Mouse (Mus musculus) MEL (cell line): Measurements from ENCODE around the gene Gm8773. TPM values are rescaled to one million over a fixed set of nuclear protein-coding genes. Genes with fewer than 3 reads are reported as not detected.

ENCODE experiments used
- DNase-seq: peaks from one replicate; pipeline ENCODE4 v3.0.0; 2011; ENCODE audit warnings: low read depth, low spot score
- H3K27ac ChIP-seq: 2 replicates; pipeline ENCODE4 v1.5.1; 2012; ENCODE audit warnings: low read depth, mild to moderate bottlenecking, control low read depth, low read length, moderate library complexity; ENCODE audit not compliant: control insufficient read depth
- H3K27me3 ChIP-seq, 2 experiments: fragments of 150-350 bp in 1 of 2; sonication (generic) in 1 of 2; 2 replicates each; pipeline ENCODE4 v1.6.1; 2012; ENCODE audit warnings: low read length in 2 of 2, mild to moderate bottlenecking in 2 of 2, improper control_type of control experiment in 1 of 2, moderate library complexity in 1 of 2; ENCODE audit not compliant: insufficient read depth in 2 of 2, control insufficient read depth in 1 of 2
- H3K36me3 ChIP-seq, 2 experiments: 2 replicates each; pipeline ENCODE4 v1.6.1; 2012 to 2014; ENCODE audit warnings: low read length in 2 of 2, improper control_type of control experiment in 1 of 2, inconsistent platforms in 1 of 2, mild to moderate bottlenecking in 1 of 2; ENCODE audit not compliant: insufficient read depth in 2 of 2, control insufficient read depth in 1 of 2
- H3K4me1 ChIP-seq, 2 experiments: fragments of 150-350 bp in 1 of 2; sonication (generic) in 1 of 2; 2 replicates each; pipeline ENCODE4 v1.6.1; 2012; ENCODE audit warnings: low read length in 2 of 2, improper control_type of control experiment in 1 of 2, mild to moderate bottlenecking in 1 of 2; ENCODE audit not compliant: insufficient read depth in 2 of 2, control insufficient read depth in 1 of 2
- H3K4me3 ChIP-seq, 2 experiments: fragments of 150-350 bp in 1 of 2; sonication (generic) in 1 of 2; 2 replicates each; pipeline ENCODE4 v1.5.1; 2012; ENCODE audit warnings: low read depth in 2 of 2, low read length in 2 of 2, mild to moderate bottlenecking in 2 of 2, moderate library complexity in 2 of 2, control low read depth in 1 of 2, improper control_type of control experiment in 1 of 2; ENCODE audit not compliant: control insufficient read depth in 1 of 2, insufficient read depth in 1 of 2
- H3K79me2 ChIP-seq: 2 replicates; pipeline ENCODE4 v1.6.1; 2012; ENCODE audit warnings: mild to moderate bottlenecking, low read length, moderate library complexity; ENCODE audit not compliant: control insufficient read depth, poor library complexity, insufficient read depth
- H3K9ac ChIP-seq: 2 replicates; pipeline ENCODE4 v1.6.1; 2012; ENCODE audit warnings: low read depth, mild to moderate bottlenecking, control low read depth, low read length, moderate library complexity; ENCODE audit not compliant: control insufficient read depth, poor library complexity, severe bottlenecking
- H3K9me3 ChIP-seq: fragments of 150-350 bp; sonication (generic); replicated peaks from 2 replicates; pipeline ENCODE4 v1.6.1; 2012; ENCODE audit warnings: mild to moderate bottlenecking, low read length, improper control_type of control experiment, moderate library complexity; ENCODE audit not compliant: insufficient read depth
- CHD1 ChIP-seq: IDR thresholded peaks from 2 replicates; pipeline ENCODE4 v1.6.1; 2012; ENCODE audit warnings: low read depth, mild to moderate bottlenecking, inconsistent platforms, low read length, improper control_type of control experiment
- CTCF ChIP-seq, 3 experiments: IDR thresholded peaks in 2 of 3; conservative IDR thresholded peaks in 1 of 3; 2 replicates each; pipeline ENCODE4 v1.5.1; 2011 to 2012; ENCODE audit warnings: low read length in 3 of 3, low read depth in 2 of 3, mild to moderate bottlenecking in 2 of 3, improper control_type of control experiment in 1 of 3, inconsistent platforms in 1 of 3, mixed read lengths in 1 of 3, moderate library complexity in 1 of 3; ENCODE audit not compliant: control insufficient read depth in 1 of 3, insufficient read depth in 1 of 3, poor library complexity in 1 of 3, severe bottlenecking in 1 of 3
- EP300 ChIP-seq, 2 experiments: IDR thresholded peaks; 2 replicates each; pipeline ENCODE4 v1.6.1; 2011; ENCODE audit warnings: improper control_type of control experiment in 2 of 2, low read length in 2 of 2, low read depth in 1 of 2, mild to moderate bottlenecking in 1 of 2
- ETS1 ChIP-seq: IDR thresholded peaks from 2 replicates; pipeline ENCODE4 v1.6.1; 2012; ENCODE audit warnings: low read depth, mild to moderate bottlenecking, inconsistent platforms, low read length, improper control_type of control experiment, moderate library complexity
- GABPA ChIP-seq: IDR thresholded peaks from 2 replicates; pipeline ENCODE4 v1.6.1; 2012; ENCODE audit warnings: low read depth, mild to moderate bottlenecking, inconsistent platforms, low read length, improper control_type of control experiment, moderate library complexity
- HCFC1 ChIP-seq: IDR thresholded peaks from 2 replicates; pipeline ENCODE4 v1.6.1; 2012; ENCODE audit warnings: low read depth, mild to moderate bottlenecking, inconsistent platforms, low read length, improper control_type of control experiment, moderate library complexity
- MAFK ChIP-seq: IDR thresholded peaks from 2 replicates; pipeline ENCODE4 v1.6.1; 2011; ENCODE audit warnings: low read depth, mild to moderate bottlenecking, low read length, improper control_type of control experiment, borderline replicate concordance
- MAX ChIP-seq: IDR thresholded peaks from 2 replicates; pipeline ENCODE4 v1.6.1; 2011; ENCODE audit warnings: low read length, improper control_type of control experiment
- MXI1 ChIP-seq: IDR thresholded peaks from 2 replicates; pipeline ENCODE4 v1.6.1; 2011; ENCODE audit warnings: mild to moderate bottlenecking, low read depth, low read length, improper control_type of control experiment
- MYC ChIP-seq: IDR thresholded peaks from 2 replicates; pipeline ENCODE4 v1.6.1; 2011; ENCODE audit warnings: low read depth, mild to moderate bottlenecking, low read length, improper control_type of control experiment, moderate library complexity
- NELFE ChIP-seq: IDR thresholded peaks from 2 replicates; pipeline ENCODE4 v1.6.1; 2011; ENCODE audit warnings: low read depth, low read length, improper control_type of control experiment
- POLR2AphosphoS2 ChIP-seq: IDR thresholded peaks from 2 replicates; pipeline ENCODE4 v1.6.1; 2011; ENCODE audit warnings: low read length, improper control_type of control experiment
- POLR2AphosphoS5 ChIP-seq: IDR thresholded peaks from 2 replicates; pipeline ENCODE4 v1.6.1; 2012; ENCODE audit warnings: low read depth, borderline replicate concordance, mild to moderate bottlenecking, inconsistent platforms, low read length, moderate library complexity, mixed read lengths
- SMC3 ChIP-seq: IDR thresholded peaks from 2 replicates; pipeline ENCODE4 v1.6.1; 2011; ENCODE audit warnings: low read depth, low read length, improper control_type of control experiment
- TAL1 ChIP-seq: IDR thresholded peaks from 2 replicates; pipeline ENCODE4 v1.6.1; 2012; ENCODE audit warnings: mild to moderate bottlenecking, inconsistent platforms, low read length, moderate library complexity, mixed read lengths
- TBP ChIP-seq: IDR thresholded peaks from 2 replicates; pipeline ENCODE4 v1.8.0; 2011; ENCODE audit warnings: low read depth, low read length, improper control_type of control experiment
- TCF12 ChIP-seq: IDR thresholded peaks from 2 replicates; pipeline ENCODE4 v1.6.1; 2014; ENCODE audit warnings: low read depth, mild to moderate bottlenecking, inconsistent platforms, low read length, improper control_type of control experiment, moderate library complexity
- UBTF ChIP-seq: IDR thresholded peaks from 2 replicates; pipeline ENCODE4 v1.6.1; 2012; ENCODE audit warnings: low read depth, mild to moderate bottlenecking, inconsistent platforms, low read length, improper control_type of control experiment, moderate library complexity, borderline replicate concordance; ENCODE audit not compliant: insufficient read depth
- USF1 ChIP-seq: IDR thresholded peaks from 2 replicates; pipeline ENCODE4 v1.6.1; 2014; ENCODE audit warnings: low read depth, mild to moderate bottlenecking, inconsistent platforms, low read length, improper control_type of control experiment, moderate library complexity
- polyA plus RNA-seq, 2 experiments: library from polyadenylated mRNA; stranded (reverse) in 1 of 2; unstranded in 1 of 2; fragments of >175 nt in 1 of 2; fragments of >200 nt in 1 of 2; gene quantifications; 2 replicates each; pipeline versions ENCODE4 v1.2.1 to v1.2.4; 2012; ENCODE audit warnings: low replicate concordance in 2 of 2, low read depth in 1 of 2; ENCODE audit not compliant: insufficient read length in 2 of 2, insufficient read depth in 1 of 2, missing spikeins in 1 of 2
- total RNA-seq: library from RNA; depleted of rRNA; stranded (reverse); fragments of 300-350 nt; gene quantifications from 2 replicates; pipeline ENCODE4 v1.2.3, GENCODE M21; 2012

Gene Gm8773
- total and polyA plus RNA-seq, 3 experiments: not detected

DNA sequence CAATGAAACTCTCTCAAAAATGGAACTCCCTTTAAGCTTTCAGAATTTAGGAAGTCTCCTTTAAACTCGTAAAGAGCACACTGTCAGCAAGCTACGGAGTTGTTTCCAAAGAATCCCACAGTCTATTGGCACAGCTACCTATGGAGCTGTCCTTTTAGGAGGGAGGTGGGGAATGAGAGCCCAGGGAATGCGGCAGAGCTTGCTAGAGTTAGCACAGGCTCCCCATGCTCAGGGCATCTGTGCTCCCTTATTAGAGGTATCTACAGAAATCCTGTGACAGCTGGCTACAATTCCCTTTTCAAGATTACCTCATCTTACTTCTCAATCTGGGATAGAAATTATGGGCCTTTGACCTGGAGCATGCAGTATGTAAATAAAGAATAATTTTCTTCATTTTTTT, 36.9 kb downstream of the Gm8773 start:
- Histone ChIP-seq H3K79me2 (no peaks in the 10 kb centered on the region), H3K9ac (no peak overlapping the region), H3K36me3 (no peaks in the 10 kb centered on the region), H3K9me3 (no peaks in the 10 kb centered on the region), H3K27me3 (no peaks in the 10 kb centered on the region), H3K4me1 (no peaks in the 10 kb centered on the region), H3K4me3 (no peak overlapping the region), H3K27ac (no peak overlapping the region)
- TF ChIP-seq POLR2AphosphoS2: no peak
- TF ChIP-seq CHD1: no peak
- TF ChIP-seq NELFE: no peak
- no peak for TF ChIP-seq EP300 (IDR thresholded peaks at IDR 0.05; ENCODE audit: low read depth in 1 of 2, low read length in 2 of 2)
- TF ChIP-seq TBP: no peak
- no peak for TF ChIP-seq MAX
- TF ChIP-seq USF1: no peak
- TF ChIP-seq TAL1: no peak
- TF ChIP-seq MAFK: no peak
- no peak for TF ChIP-seq MYC
- TF ChIP-seq GABPA: no peak
- no peak for TF ChIP-seq TCF12
- no peak for TF ChIP-seq ETS1
- no peak for TF ChIP-seq UBTF
- TF ChIP-seq POLR2AphosphoS5: no peak
- no peak for DNase-seq

DNA sequence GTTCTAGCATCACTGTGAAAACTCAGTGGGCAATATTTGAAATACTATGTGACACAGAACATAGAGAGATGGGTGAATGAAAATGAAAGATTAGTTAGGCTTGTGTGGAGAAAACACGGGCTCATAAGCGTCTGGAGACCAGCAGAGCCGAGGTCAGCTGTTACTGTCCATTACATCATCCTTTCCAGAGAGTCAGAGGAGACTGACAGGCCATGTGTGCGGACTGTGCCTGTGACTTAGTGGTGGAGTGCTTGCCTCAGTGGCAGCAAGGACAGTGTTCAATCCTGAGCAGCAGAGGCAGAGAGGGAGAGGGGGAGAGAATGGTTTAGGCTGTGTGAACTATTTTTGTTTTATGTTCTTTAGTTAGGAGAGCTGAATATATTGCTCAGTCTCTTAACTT, 44.7 kb downstream of the Gm8773 start:
- Histone ChIP-seq H3K4me1 (no peaks in the 10 kb centered on the region), H3K79me2 (no peaks in the 10 kb centered on the region), H3K27me3 (no peaks in the 10 kb centered on the region; a peak in 1 of 4 replicates), H3K4me3 (peak overlapping the region in 1 of 2 experiments; percentile 58; a peak in 1 of 4 replicates), H3K36me3 (no peaks in the 10 kb centered on the region), H3K9me3 (no peaks in the 10 kb centered on the region), H3K27ac (no peak overlapping the region), H3K9ac (no peak overlapping the region)
- no peak for TF ChIP-seq MYC
- no peak for TF ChIP-seq MXI1
- TF ChIP-seq HCFC1: no peak
- TF ChIP-seq POLR2AphosphoS2: no peak
- no peak for TF ChIP-seq CTCF (IDR thresholded peaks at IDR 0.05 in 2 of 3, conservative IDR thresholded peaks at IDR 0.05 in 1 of 3; ENCODE audit: control insufficient read depth in 1 of 3, insufficient read depth in 1 of 3, low read depth in 2 of 3, low read length in 3 of 3, poor library complexity in 1 of 3, severe bottlenecking in 1 of 3)
- TF ChIP-seq USF1: no peak
- no peak for TF ChIP-seq SMC3
- DNase-seq: peak; percentile 8
